Mouse (Mus musculus): ENCODE measurements around the gene Fbxw11. TPM values are rescaled to one million over a fixed set of nuclear protein-coding genes. Genes with fewer than 3 reads are reported as not detected.

Gene Fbxw11
- polyA plus RNA-seq, 1 experiment = 13.8 TPM

DNA sequence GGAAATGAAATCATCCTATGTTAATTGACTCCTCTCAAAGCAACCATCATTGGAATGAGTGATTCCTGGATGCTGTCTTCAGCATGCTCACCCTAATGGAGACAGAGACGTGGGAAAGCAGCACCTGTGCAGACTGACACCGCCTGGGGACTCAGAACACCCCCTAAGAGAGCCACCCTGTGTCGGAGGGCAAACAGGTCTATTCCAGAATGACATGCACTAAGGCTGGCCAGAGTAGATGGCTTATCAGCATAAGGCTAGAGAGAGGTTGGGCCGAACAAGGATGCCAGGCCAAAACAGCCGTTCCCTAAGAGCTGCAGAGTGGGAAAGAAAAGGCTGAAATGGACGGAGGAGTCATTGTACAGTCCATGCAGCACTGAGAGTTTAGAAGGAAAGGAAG is 16.4 kb upstream of the Fbxw11 start:
- Histone ChIP-seq H3K27ac (ENCODE audit: control insufficient read depth, insufficient read depth, low read depth, low read length) (no peak overlapping the region), H3K4me1 (ENCODE audit: control insufficient read depth, insufficient read depth, low read length) (no peaks in the 10 kb centered on the region), H3K36me3 (ENCODE audit: control insufficient read depth, insufficient read depth, low read length) (no peaks in the 10 kb centered on the region), H3K4me3 (ENCODE audit: control insufficient read depth, low read depth, low read length) (no peak overlapping the region), H3K27me3 (ENCODE audit: control insufficient read depth, insufficient read depth, low read length) (no peaks in the 10 kb centered on the region)
- TF ChIP-seq POLR2A (IDR thresholded peaks at IDR 0.05; ENCODE audit: control insufficient read depth, low read depth, low read length) (no peak), CTCF (IDR thresholded peaks at IDR 0.05; ENCODE audit: control insufficient read depth, insufficient read depth, insufficient replicate concordance, low read depth, low read length) (no peak)

DNA sequence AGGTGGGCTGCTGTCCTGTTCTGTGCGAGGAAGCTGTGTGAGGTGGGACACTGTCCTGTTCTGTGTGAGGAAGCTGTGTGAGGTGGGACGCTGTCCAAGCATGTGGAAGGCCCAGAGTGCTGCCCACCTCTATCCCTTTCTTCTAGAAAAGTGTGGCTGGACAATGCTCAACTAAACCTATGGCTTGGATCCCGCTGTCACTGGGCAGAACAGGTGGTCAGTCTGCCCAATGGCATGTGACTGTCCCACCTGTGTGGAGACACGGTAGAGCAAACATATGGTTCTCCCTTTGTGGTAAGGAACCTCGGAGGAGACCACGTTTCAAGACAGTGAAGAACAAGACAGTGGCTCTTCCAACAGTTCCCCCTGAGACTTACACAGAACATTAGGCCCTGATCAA is 14.6 kb upstream of the Fbxw11 start:
- TF ChIP-seq CTCF (IDR thresholded peaks at IDR 0.05; ENCODE audit: control insufficient read depth, insufficient read depth, insufficient replicate concordance, low read depth, low read length) (no peak), POLR2A (IDR thresholded peaks at IDR 0.05; ENCODE audit: control insufficient read depth, low read depth, low read length) (no peak)
- Histone ChIP-seq H3K27ac (ENCODE audit: control insufficient read depth, insufficient read depth, low read depth, low read length) (no peak overlapping the region), H3K27me3 (ENCODE audit: control insufficient read depth, insufficient read depth, low read length) (no peaks in the 10 kb centered on the region)

DNA sequence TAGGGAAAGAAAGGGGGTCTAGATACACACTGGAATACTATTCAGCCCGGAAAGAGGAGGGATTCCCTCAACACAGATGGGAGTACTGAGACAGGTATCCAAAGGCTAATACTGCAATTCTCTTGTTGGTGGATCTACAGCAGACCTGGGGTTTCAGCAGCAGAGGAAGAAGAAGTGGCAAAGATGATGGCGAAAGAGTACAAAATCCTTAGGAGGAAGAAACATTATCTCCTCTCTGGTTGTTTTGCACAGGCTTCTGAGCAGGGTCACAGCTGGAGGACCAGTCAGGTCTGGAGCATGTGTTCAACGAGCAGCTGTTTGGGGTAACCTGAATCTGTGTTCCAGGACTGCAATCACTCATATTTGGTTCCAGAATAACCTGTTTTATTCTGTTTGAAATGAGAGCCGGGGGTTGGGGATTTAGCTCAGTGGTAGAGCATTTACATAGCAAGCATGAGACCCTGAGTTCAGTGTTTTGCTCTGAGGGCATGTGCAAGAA is 12.8 kb upstream of the Fbxw11 start:
- Histone ChIP-seq H3K4me3 (ENCODE audit: control insufficient read depth, low read depth, low read length) (no peak overlapping the region), H3K27me3 (ENCODE audit: control insufficient read depth, insufficient read depth, low read length) (no peaks in the 10 kb centered on the region), H3K4me1 (ENCODE audit: control insufficient read depth, insufficient read depth, low read length) (no peaks in the 10 kb centered on the region), H3K36me3 (ENCODE audit: control insufficient read depth, insufficient read depth, low read length) (no peaks in the 10 kb centered on the region), H3K27ac (ENCODE audit: control insufficient read depth, insufficient read depth, low read depth, low read length) (no peak overlapping the region)
- TF ChIP-seq CTCF (IDR thresholded peaks at IDR 0.05; ENCODE audit: control insufficient read depth, insufficient read depth, insufficient replicate concordance, low read depth, low read length) (no peak), POLR2A (IDR thresholded peaks at IDR 0.05; ENCODE audit: control insufficient read depth, low read depth, low read length) (no peak)

More for the DNA sequence above, 14.6 kb upstream of the Fbxw11 start:
- Histone ChIP-seq H3K4me1 (ENCODE audit: control insufficient read depth, insufficient read depth, low read length) (no peaks in the 10 kb centered on the region), H3K4me3 (ENCODE audit: control insufficient read depth, low read depth, low read length) (no peak overlapping the region), H3K36me3 (ENCODE audit: control insufficient read depth, insufficient read depth, low read length) (no peaks in the 10 kb centered on the region)

DNA sequence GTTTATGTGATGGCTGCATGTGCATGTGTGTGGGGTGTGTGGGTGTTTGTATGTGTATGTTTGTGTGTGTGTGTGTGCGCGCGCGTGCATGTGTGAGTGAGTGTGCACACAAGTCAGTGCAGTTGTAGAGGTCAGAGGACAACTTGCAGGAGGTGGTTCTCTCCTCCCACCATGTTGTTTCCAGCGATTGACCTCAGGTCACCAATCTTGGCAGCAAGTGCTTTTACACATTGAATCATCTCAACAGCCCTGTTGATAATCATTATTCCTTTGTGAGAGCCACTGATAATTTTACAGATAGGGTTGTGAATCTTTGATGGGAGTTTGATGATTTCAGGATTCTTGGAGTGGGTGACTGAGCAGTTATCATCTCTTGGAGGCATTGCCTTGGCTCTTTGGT is 9.9 kb upstream of the Fbxw11 start:
- H3K4me1 ChIP-seq (ENCODE audit: control insufficient read depth, insufficient read depth, low read length) = no peaks in the 10 kb centered on the region
- no peak overlapping the region for H3K4me3 ChIP-seq (ENCODE audit: control insufficient read depth, low read depth, low read length)
- H3K27me3 ChIP-seq (ENCODE audit: control insufficient read depth, insufficient read depth, low read length) = no peaks in the 10 kb centered on the region
- no peaks in the 10 kb centered on the region for H3K36me3 ChIP-seq (ENCODE audit: control insufficient read depth, insufficient read depth, low read length)
- TF ChIP-seq POLR2A (IDR thresholded peaks at IDR 0.05; ENCODE audit: control insufficient read depth, low read depth, low read length) (no peak), CTCF (IDR thresholded peaks at IDR 0.05; ENCODE audit: control insufficient read depth, insufficient read depth, insufficient replicate concordance, low read depth, low read length) (no peak)
- H3K27ac ChIP-seq (ENCODE audit: control insufficient read depth, insufficient read depth, low read depth, low read length) = no peak overlapping the region

DNA sequence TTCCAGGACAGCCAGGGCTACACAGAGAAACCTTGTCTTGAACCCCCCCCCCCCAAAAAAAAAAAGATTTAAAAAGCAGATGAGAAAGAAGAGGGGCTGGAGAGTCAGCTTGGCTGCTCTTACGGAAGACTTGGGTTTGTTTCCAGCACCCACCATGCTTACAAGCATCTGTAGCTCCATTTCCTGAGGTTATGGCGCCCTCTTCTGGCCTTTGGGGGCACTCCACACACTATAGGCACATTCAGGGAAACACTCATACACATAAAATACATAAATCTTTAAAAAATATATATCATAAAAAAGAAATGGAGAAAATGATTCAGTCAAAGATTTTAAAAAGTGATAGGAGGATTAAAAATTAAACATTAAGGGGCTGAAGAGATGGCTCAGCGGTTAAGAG is 9.0 kb upstream of the Fbxw11 start:
- Histone ChIP-seq H3K27ac (ENCODE audit: control insufficient read depth, insufficient read depth, low read depth, low read length) (no peak overlapping the region), H3K36me3 (ENCODE audit: control insufficient read depth, insufficient read depth, low read length) (no peaks in the 10 kb centered on the region), H3K4me3 (ENCODE audit: control insufficient read depth, low read depth, low read length) (no peak overlapping the region), H3K27me3 (ENCODE audit: control insufficient read depth, insufficient read depth, low read length) (no peaks in the 10 kb centered on the region), H3K4me1 (ENCODE audit: control insufficient read depth, insufficient read depth, low read length) (no peaks in the 10 kb centered on the region)
- TF ChIP-seq CTCF (IDR thresholded peaks at IDR 0.05; ENCODE audit: control insufficient read depth, insufficient read depth, insufficient replicate concordance, low read depth, low read length) (peak; percentile 51; the same call in 1 of the 2 replicates), POLR2A (IDR thresholded peaks at IDR 0.05; ENCODE audit: control insufficient read depth, low read depth, low read length) (no peak)

DNA sequence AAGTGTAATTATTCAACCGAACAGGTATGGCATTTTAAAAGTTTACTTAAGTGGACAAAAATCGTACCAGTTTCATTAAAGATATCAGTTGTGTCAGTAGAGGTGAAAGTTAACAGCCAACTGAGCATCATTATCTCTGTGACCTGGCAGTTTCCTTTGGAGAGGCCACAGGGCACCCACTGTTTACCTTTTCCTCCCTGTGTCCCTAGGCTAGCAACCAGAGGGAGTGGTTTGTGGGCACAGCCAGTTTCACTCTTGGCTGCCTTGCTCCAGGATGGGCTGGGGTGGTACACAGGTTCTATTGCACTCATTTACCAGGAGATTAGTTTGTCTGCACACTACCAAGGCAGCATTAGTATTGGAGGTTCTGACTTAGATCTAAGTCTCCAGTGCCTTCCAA is 8.4 kb upstream of the Fbxw11 start:
- H3K36me3 ChIP-seq (ENCODE audit: control insufficient read depth, insufficient read depth, low read length) = no peaks in the 10 kb centered on the region
- H3K27me3 ChIP-seq (ENCODE audit: control insufficient read depth, insufficient read depth, low read length) = no peaks in the 10 kb centered on the region
- H3K27ac ChIP-seq (ENCODE audit: control insufficient read depth, insufficient read depth, low read depth, low read length) = no peak overlapping the region
- no peak for TF ChIP-seq POLR2A (IDR thresholded peaks at IDR 0.05; ENCODE audit: control insufficient read depth, low read depth, low read length)
- TF ChIP-seq CTCF (IDR thresholded peaks at IDR 0.05; ENCODE audit: control insufficient read depth, insufficient read depth, insufficient replicate concordance, low read depth, low read length) = no peak
- H3K4me3 ChIP-seq (ENCODE audit: control insufficient read depth, low read depth, low read length) = no peak overlapping the region
- no peaks in the 10 kb centered on the region for H3K4me1 ChIP-seq (ENCODE audit: control insufficient read depth, insufficient read depth, low read length)

DNA sequence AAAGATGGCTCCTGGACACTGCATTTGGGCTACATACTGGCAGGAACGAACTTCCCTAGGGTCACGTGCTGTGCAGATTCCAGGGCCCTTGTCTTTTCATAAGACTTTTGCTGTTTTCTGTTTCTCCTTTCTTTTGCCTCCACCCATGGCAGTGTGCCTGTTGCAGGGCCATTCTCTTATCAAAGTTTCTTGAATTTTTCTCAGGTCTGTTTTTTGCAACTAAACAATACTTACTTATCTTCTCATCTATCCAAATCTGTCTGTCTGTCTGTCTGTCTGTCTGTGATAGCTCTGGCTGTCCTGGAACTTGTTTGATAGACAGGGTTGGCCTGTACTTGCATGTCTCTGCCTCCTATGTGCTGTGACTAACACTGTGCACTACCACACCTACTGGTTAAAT is 7.7 kb upstream of the Fbxw11 start:
- no peak overlapping the region for H3K4me3 ChIP-seq (ENCODE audit: control insufficient read depth, low read depth, low read length)
- H3K27me3 ChIP-seq (ENCODE audit: control insufficient read depth, insufficient read depth, low read length) = no peaks in the 10 kb centered on the region
- no peak overlapping the region for H3K27ac ChIP-seq (ENCODE audit: control insufficient read depth, insufficient read depth, low read depth, low read length)
- TF ChIP-seq CTCF (IDR thresholded peaks at IDR 0.05; ENCODE audit: control insufficient read depth, insufficient read depth, insufficient replicate concordance, low read depth, low read length) (no peak), POLR2A (IDR thresholded peaks at IDR 0.05; ENCODE audit: control insufficient read depth, low read depth, low read length) (no peak)
- no peaks in the 10 kb centered on the region for H3K4me1 ChIP-seq (ENCODE audit: control insufficient read depth, insufficient read depth, low read length)
- no peaks in the 10 kb centered on the region for H3K36me3 ChIP-seq (ENCODE audit: control insufficient read depth, insufficient read depth, low read length)

DNA sequence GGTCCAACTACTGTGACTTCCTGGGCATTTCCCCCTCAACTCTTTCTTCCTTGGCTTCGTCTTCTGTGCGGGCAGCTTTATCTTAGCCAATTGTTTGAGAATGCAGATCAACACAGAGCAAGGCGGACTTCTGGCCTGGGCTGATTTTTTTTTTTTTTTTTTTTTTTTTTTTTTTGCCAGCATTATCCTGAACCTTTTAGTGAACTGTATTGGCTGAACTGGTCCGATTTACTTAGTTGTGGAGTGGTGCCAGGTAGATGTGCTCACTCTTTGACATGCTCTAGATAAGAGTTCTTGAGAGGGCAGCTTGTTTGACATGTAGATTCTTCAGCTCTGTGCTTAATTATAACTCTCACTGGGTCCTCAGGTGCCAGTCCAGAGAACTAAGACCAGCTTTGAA is 6.2 kb upstream of the Fbxw11 start:
- H3K4me3 ChIP-seq (ENCODE audit: control insufficient read depth, low read depth, low read length) = no peak overlapping the region
- TF ChIP-seq CTCF (IDR thresholded peaks at IDR 0.05; ENCODE audit: control insufficient read depth, insufficient read depth, insufficient replicate concordance, low read depth, low read length) (no peak), POLR2A (IDR thresholded peaks at IDR 0.05; ENCODE audit: control insufficient read depth, low read depth, low read length) (no peak)

More for the DNA sequence above, 6.2 kb upstream of the Fbxw11 start:
- no peaks in the 10 kb centered on the region for H3K4me1 ChIP-seq (ENCODE audit: control insufficient read depth, insufficient read depth, low read length)
- H3K27me3 ChIP-seq (ENCODE audit: control insufficient read depth, insufficient read depth, low read length) = no peaks in the 10 kb centered on the region
- no peak overlapping the region for H3K27ac ChIP-seq (ENCODE audit: control insufficient read depth, insufficient read depth, low read depth, low read length)
- no peaks in the 10 kb centered on the region for H3K36me3 ChIP-seq (ENCODE audit: control insufficient read depth, insufficient read depth, low read length)
